Mouse (Mus musculus) cerebellum, adult 18-20 months (tissue): ENCODE measurements at regions not wholly inside any gene's neighbourhood (a gene's known extent, or its start where the extent isn't known, plus 50 kb on each side); places are given as distances from the start of the nearest gene placed in this dataset.

Experiments used
- DNase-seq, 2 experiments: peaks; one replicate each; pipeline ENCODE4 v3.0.0; 2021

DNA sequence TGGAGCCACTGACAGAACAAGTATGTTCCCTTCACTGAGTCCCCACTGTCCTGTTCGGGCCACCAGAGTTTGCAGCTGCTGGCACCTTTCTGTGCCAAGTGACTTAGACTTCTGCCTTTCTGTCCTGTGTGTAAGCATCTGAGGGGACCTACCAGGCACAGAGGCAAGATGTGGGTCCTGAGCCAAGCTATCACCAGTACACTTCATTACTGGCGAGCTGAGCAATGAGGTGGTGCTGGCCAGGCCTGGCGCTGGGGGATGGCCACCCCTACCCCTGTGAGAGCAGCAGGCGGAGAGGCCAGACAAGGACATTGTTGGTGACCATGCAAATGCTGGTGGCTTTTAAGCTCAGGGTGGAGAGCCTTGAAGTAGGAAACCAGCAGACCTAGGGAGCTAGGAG is 87.6 kb upstream of the Mrps6 start:
- no peak for DNase-seq

DNA sequence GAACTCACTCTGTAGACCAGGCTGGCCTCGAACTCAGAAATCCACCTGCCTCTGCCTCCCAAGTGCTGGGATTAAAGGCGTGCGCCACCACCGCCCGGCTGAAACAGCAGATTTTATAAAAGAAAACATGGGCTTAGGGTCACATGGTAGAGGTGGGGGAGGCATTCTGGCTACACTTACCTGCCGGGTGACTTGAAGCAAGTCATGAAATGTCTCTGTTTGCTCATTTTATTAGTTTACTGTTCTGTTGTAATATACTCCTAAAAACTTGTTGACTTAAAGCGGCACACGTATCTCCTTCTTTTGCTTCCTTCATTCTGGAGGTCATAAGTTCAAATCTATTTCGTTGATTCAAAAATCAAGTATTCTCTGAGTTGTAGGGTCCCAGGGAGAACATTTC is 84.9 kb upstream of the Mrps6 start:
- DNase-seq = no peak

DNA sequence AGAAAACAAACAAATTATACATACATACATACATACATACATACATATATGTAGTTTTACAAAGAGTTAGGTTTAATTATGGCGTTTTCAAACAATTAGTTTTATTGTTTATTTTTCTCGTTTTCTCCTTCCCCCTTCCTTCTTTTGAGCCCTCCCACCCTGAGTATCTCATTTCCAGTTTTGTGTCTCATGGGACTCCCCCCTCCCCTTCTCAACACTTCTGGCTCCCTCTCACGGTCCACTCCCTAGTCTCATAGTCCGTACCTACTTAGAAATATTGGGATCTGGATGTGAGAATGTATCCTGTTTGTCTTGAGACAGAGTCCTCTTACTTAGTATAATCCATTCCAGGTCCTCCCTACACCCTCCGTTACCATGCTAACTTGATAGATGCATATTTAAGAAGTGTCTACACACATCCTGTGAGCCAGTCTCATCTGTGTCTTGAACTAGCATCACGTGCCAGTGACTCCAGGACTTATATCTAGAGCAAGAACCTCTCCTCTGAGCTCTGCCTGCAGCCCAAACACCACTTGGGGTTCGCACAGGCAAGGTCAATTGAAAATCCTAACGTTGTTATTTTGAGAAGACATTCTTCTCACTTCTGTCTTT is 81.8 kb upstream of the Mrps6 start:
- DNase-seq = no peak

DNA sequence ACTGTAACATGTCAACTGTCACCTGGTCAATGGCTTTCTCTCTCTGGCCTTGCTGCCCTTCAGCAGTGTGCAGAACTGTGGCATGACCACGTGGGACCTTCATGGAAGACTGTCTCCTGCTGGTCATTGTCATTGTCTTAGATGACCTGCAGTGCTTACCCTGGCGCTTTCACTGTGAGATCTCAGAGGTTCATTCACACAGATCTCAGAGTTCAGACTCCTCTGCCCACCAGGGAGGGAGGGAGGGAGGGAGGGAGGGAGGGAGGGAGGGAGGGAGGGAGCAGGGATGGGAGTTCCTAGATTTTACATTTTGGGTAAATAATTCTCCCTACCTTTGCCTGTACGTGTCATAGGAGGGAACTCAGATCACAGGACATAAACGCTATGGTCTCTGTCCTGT is 79.6 kb upstream of the Mrps6 start:
- no peak for DNase-seq

DNA sequence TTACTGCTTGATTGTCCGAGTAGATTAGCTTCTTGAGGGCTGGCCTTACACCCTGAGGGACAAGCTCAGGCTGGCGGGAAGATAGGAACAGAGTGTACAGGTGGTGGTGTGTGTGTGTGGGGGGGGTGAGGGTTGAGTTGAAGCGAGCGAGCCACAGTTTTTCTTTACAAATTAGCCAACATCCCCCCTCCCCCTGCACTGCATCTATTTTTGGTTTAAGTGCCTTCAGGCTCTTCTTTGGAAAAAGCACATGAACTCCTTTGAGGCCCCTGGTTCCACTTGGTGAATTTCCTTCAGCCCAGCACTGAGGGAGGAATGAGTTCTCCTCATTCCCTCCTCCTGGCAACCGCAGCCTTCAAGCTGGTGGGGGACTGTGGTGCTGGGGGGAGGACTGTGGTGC is 79.2 kb upstream of the Mrps6 start:
- DNase-seq = no peak

DNA sequence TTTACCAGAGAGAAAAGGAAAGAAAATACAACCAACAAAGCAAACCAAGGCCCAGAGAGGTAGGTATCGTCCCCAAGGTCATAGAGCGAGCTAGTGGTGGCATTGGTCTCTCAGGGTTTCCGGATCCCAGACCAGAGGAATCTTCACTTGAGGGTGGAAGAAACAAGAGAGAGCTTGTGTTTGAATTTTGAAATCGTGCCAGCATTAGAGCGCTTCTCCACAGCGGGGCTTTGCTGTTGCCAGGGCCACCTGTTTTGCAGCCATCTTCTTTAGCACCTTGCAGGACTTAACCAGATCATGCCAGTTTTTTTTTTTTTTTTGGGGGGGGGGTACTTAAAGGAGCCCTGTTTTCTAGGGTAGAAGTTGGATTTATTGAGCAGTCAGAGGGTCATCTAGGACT is 77.6 kb upstream of the Mrps6 start:
- DNase-seq = no peak

DNA sequence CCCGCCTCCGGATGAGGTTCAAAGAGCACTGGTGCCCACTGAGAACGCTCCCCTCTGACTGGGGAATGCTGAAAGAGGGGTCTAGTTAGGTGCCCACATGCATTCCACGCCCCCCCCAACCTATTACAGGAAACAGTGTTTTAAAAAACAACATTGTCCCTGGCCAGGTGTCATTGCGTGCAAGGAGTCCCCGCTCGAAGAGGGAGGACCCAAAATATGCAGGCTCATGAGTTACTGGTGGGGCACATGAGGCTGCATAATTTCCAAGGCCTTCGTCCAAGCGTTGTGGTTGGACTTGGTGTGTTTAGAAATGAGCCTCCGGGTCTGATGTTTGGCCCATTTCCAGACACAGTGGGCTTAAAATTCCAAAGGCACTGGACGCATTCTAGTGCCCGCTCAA is 72.9 kb upstream of the Mrps6 start:
- DNase-seq = no peak

DNA sequence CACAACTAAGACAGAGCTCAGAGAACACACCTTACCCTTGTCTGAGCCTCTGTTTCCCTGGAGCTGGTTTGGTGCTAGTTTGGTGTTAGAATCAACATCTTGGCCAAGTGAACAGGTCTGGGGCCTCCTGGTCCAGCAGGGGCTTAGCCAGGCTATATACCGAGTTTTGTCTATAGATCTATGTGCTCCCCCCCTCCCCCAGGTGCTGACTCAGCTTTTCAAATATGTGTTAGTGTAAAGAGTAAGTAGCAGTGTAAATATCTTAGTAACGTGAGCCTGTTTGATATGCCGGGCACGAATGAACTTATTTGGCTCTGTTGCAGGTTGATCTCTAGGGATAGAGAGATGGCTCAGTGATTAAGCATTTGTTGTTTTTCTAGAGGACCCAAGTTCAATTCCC is 68.7 kb upstream of the Mrps6 start:
- DNase-seq = no peak

DNA sequence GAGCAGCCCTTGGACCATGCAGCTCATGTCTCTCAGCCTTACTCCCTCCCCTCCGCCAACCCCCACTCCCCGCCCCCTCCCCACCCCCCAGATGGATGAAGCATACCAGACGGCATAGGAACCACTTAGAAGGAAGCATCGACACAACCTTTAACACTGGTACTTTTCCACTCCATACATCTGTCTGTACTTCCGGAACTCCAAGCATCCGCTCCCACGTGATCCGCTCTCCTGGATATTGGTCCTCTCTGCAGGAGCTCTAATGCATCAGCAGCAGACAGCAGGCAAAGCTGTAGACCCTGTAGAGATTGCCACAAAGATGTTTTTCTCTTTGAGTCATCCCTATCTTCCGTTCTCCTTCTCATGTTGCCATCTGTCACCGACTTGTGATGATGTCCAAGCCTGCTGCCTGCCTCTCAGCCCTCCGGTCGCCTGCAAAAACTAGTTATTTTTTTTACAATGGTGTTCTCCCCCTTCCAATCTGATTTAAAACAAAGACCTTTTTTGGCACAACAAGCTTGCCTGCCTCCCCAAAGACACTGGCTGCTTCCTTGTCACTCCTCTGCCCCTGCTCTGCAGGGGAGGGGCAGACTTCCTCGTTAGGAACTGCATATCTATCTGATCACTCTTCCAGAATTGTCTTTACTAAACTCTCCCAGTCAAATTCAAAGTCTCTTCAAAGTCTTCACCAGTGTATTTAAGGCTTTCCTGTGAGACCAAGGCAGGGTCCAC is 62.4 kb upstream of the Mrps6 start:
- DNase-seq = peak; percentile 32 to 34

DNA sequence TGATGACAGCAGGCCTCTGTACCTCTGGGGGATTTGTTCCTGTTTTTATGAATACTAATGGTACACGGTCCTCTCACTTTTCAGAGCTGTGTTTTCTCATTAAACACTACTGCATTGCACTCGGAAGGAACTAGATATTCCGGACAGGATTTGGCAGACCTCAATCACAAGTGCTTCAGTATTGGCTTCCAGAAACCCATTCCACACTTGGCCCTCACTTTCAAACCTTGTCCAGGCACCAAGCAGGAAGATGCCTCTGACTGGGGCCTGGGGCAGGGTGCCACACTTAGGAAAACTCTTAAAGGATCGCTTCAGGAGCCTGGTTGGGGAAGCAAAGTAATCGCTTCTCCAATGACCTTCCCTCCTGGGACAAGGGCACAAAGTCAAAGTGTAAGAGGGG is 50.7 kb upstream of the Mrps6 start:
- no peak for DNase-seq
